Mouse (Mus musculus): ENCODE measurements around the gene Ptprf. TPM values are rescaled to one million over a fixed set of nuclear protein-coding genes. Genes with fewer than 3 reads are reported as not detected.

Gene Ptprf
- polyA plus RNA-seq, 1 experiment from 2014 or later: 14.3 TPM

- H3K4me1 ChIP-seq (ENCODE audit: control insufficient read depth, low read depth, low read length): peaks cover 18% of the 10 kb centered on the region
- no peak for ATAC-seq (ENCODE audit: low read depth)
- WGBS (ENCODE audit: insufficient replicate concordance): 80% methylated on average over 3 of the region's 3 CpGs
- no peak overlapping the region for H3K4me3 ChIP-seq (ENCODE audit: low read depth, low read length)
- H3K4me2 ChIP-seq (ENCODE audit: low read depth, low read length): no peak overlapping the region
- H3K9ac ChIP-seq (ENCODE audit: low read depth, low read length): no peak overlapping the region
- no peaks in the 10 kb centered on the region; the same call in 1 of the 2 replicates for H3K9me3 ChIP-seq (replicated peaks; ENCODE audit: control insufficient read depth, low read length)
- peaks cover 5% of the 10 kb centered on the region; the same call in 1 of the 2 replicates for H3K36me3 ChIP-seq (ENCODE audit: control insufficient read depth, insufficient read depth)
- H3K27me3 ChIP-seq (ENCODE audit: control insufficient read depth, insufficient read depth, low read depth, low read length): no peaks in the 10 kb centered on the region
- no peak overlapping the region for H3K27ac ChIP-seq (ENCODE audit: low read length)
These were observed 20.5 kb downstream of the Ptprf start for GRCm38 (mm10) chr4:118270706-118271105.

- H3K9me3 ChIP-seq (replicated peaks; ENCODE audit: control insufficient read depth, low read length): no peaks in the 10 kb centered on the region; the same call in 1 of the 2 replicates
- 59% methylated on average over 6 of the region's 6 CpGs for WGBS (ENCODE audit: insufficient replicate concordance)
- H3K9ac ChIP-seq (ENCODE audit: low read depth, low read length): no peak overlapping the region
- ATAC-seq (ENCODE audit: low read depth): no peak
- H3K27me3 ChIP-seq (ENCODE audit: control insufficient read depth, insufficient read depth, low read depth, low read length): no peaks in the 10 kb centered on the region
- H3K4me2 ChIP-seq (ENCODE audit: low read depth, low read length): no peak overlapping the region
- no peak overlapping the region for H3K4me3 ChIP-seq (ENCODE audit: low read depth, low read length)
- peaks cover 18% of the 10 kb centered on the region for H3K4me1 ChIP-seq (ENCODE audit: control insufficient read depth, low read depth, low read length)
- H3K36me3 ChIP-seq (ENCODE audit: control insufficient read depth, insufficient read depth): peaks cover 5% of the 10 kb centered on the region; the same call in 1 of the 2 replicates
- no peak overlapping the region for H3K27ac ChIP-seq (ENCODE audit: low read length)
These were observed 21.2 kb downstream of the Ptprf start for GRCm38 (mm10) chr4:118269999-118270398.

GRCm38 (mm10) chr4:118268429-118269212, 22.6 kb downstream of the Ptprf start:
- H3K27me3 ChIP-seq (ENCODE audit: control insufficient read depth, insufficient read depth, low read depth, low read length): no peaks in the 10 kb centered on the region
- H3K27ac ChIP-seq (ENCODE audit: low read length): no peak overlapping the region
- no peak for ATAC-seq (ENCODE audit: low read depth)
- H3K4me1 ChIP-seq (ENCODE audit: control insufficient read depth, low read depth, low read length): peaks cover 6% of the 10 kb centered on the region; the same call in 1 of the 2 replicates
- peaks cover 5% of the 10 kb centered on the region; the same call in 1 of the 2 replicates for H3K36me3 ChIP-seq (ENCODE audit: control insufficient read depth, insufficient read depth)
- no peak overlapping the region for H3K4me3 ChIP-seq (ENCODE audit: low read depth, low read length)
- no peak overlapping the region for H3K4me2 ChIP-seq (ENCODE audit: low read depth, low read length)
- WGBS (ENCODE audit: insufficient replicate concordance): 70% methylated on average over 14 of the region's 14 CpGs
- H3K9ac ChIP-seq (ENCODE audit: low read depth, low read length): no peak overlapping the region
- no peaks in the 10 kb centered on the region; the same call in 1 of the 2 replicates for H3K9me3 ChIP-seq (replicated peaks; ENCODE audit: control insufficient read depth, low read length)

- H3K9me3 ChIP-seq (replicated peaks; ENCODE audit: control insufficient read depth, low read length): no peaks in the 10 kb centered on the region
- no peak overlapping the region for H3K4me3 ChIP-seq (ENCODE audit: low read depth, low read length)
- H3K36me3 ChIP-seq (ENCODE audit: control insufficient read depth, insufficient read depth): 0 out of 2 replicates have a peak, but pooled peaks cover under 1% of the 10 kb centered on the region
- ATAC-seq (ENCODE audit: low read depth): no peak
- WGBS (ENCODE audit: insufficient replicate concordance): 55% methylated on average over 15 of the region's 15 CpGs
- H3K4me1 ChIP-seq (ENCODE audit: control insufficient read depth, low read depth, low read length): peaks cover 2% of the 10 kb centered on the region
- no peak overlapping the region for H3K9ac ChIP-seq (ENCODE audit: low read depth, low read length)
- no peak overlapping the region for H3K27ac ChIP-seq (ENCODE audit: low read length)
- no peak overlapping the region for H3K4me2 ChIP-seq (ENCODE audit: low read depth, low read length)
- no peaks in the 10 kb centered on the region for H3K27me3 ChIP-seq (ENCODE audit: control insufficient read depth, insufficient read depth, low read depth, low read length)
These were observed 25.6 kb downstream of the Ptprf start for GRCm38 (mm10) chr4:118265557-118265956.

- Histone ChIP-seq H3K4me1 (ENCODE audit: control insufficient read depth, low read depth, low read length) (peaks cover 4% of the 10 kb centered on the region), H3K9me3 (replicated peaks; ENCODE audit: control insufficient read depth, low read length) (no peaks in the 10 kb centered on the region), H3K27me3 (ENCODE audit: control insufficient read depth, insufficient read depth, low read depth, low read length) (no peaks in the 10 kb centered on the region), H3K36me3 (ENCODE audit: control insufficient read depth, insufficient read depth) (no peaks in the 10 kb centered on the region), H3K27ac (ENCODE audit: low read length) (no peak overlapping the region), H3K4me2 (ENCODE audit: low read depth, low read length) (no peak overlapping the region), H3K4me3 (ENCODE audit: low read depth, low read length) (no peak overlapping the region), H3K9ac (ENCODE audit: low read depth, low read length) (no peak overlapping the region)
- no peak for ATAC-seq (ENCODE audit: low read depth)
- WGBS (ENCODE audit: insufficient replicate concordance): 62% methylated on average over 13 of the region's 13 CpGs
These were observed 29.3 kb downstream of the Ptprf start for GRCm38 (mm10) chr4:118261771-118262473.

GRCm38 (mm10) chr4:118261291-118261690, 29.9 kb downstream of the Ptprf start:
- H3K4me2 ChIP-seq (ENCODE audit: low read depth, low read length): peak overlapping the region; percentile 44
- H3K9me3 ChIP-seq (replicated peaks; ENCODE audit: control insufficient read depth, low read length): no peaks in the 10 kb centered on the region
- no peaks in the 10 kb centered on the region for H3K27me3 ChIP-seq (ENCODE audit: control insufficient read depth, insufficient read depth, low read depth, low read length)
- H3K4me3 ChIP-seq (ENCODE audit: low read depth, low read length): peak overlapping the region; percentile 39; the same call in 1 of the 2 replicates
- no peak overlapping the region for H3K9ac ChIP-seq (ENCODE audit: low read depth, low read length)
- H3K4me1 ChIP-seq (ENCODE audit: control insufficient read depth, low read depth, low read length): peaks cover 4% of the 10 kb centered on the region
- 29% methylated on average over 5 of the region's 5 CpGs for WGBS (ENCODE audit: insufficient replicate concordance)
- no peak for ATAC-seq (ENCODE audit: low read depth)
- no peaks in the 10 kb centered on the region for H3K36me3 ChIP-seq (ENCODE audit: control insufficient read depth, insufficient read depth)
- H3K27ac ChIP-seq (ENCODE audit: low read length): no peak overlapping the region

GRCm38 (mm10) chr4:118260551-118261267, 30.5 kb downstream of the Ptprf start:
- H3K27me3 ChIP-seq (ENCODE audit: control insufficient read depth, insufficient read depth, low read depth, low read length): no peaks in the 10 kb centered on the region
- peaks cover 4% of the 10 kb centered on the region for H3K4me1 ChIP-seq (ENCODE audit: control insufficient read depth, low read depth, low read length)
- ATAC-seq (ENCODE audit: low read depth): peak; percentile 65
- no peaks in the 10 kb centered on the region for H3K36me3 ChIP-seq (ENCODE audit: control insufficient read depth, insufficient read depth)
- peak overlapping the region; percentile 44 for H3K4me2 ChIP-seq (ENCODE audit: low read depth, low read length)
- peak overlapping the region; percentile 39 for H3K4me3 ChIP-seq (ENCODE audit: low read depth, low read length)
- WGBS (ENCODE audit: insufficient replicate concordance): under 1% methylated on average over 39 of the region's 39 CpGs
- H3K9me3 ChIP-seq (replicated peaks; ENCODE audit: control insufficient read depth, low read length): no peaks in the 10 kb centered on the region
- H3K27ac ChIP-seq (ENCODE audit: low read length): no peak overlapping the region
- no peak overlapping the region for H3K9ac ChIP-seq (ENCODE audit: low read depth, low read length)

- Histone ChIP-seq H3K4me1 (ENCODE audit: control insufficient read depth, low read depth, low read length) (peaks cover 4% of the 10 kb centered on the region), H3K27me3 (ENCODE audit: control insufficient read depth, insufficient read depth, low read depth, low read length) (no peaks in the 10 kb centered on the region), H3K4me3 (ENCODE audit: low read depth, low read length) (no peak overlapping the region), H3K27ac (ENCODE audit: low read length) (no peak overlapping the region), H3K4me2 (ENCODE audit: low read depth, low read length) (no peak overlapping the region), H3K9me3 (replicated peaks; ENCODE audit: control insufficient read depth, low read length) (no peaks in the 10 kb centered on the region), H3K36me3 (ENCODE audit: control insufficient read depth, insufficient read depth) (no peaks in the 10 kb centered on the region), H3K9ac (ENCODE audit: low read depth, low read length) (no peak overlapping the region)
- WGBS (ENCODE audit: insufficient replicate concordance): 60% methylated on average over 8 of the region's 8 CpGs
- ATAC-seq (ENCODE audit: low read depth): no peak
These were observed 31.3 kb downstream of the Ptprf start for GRCm38 (mm10) chr4:118259782-118260463.
